Mouse (Mus musculus) layer of hippocampus, postnatal 36 days (tissue): ENCODE results near the gene Chtop. TPM values are rescaled to one million over a fixed set of nuclear protein-coding genes. Genes with fewer than 3 reads are reported as not detected.

Experiments
- DNase-seq, 2 experiments: peaks; one replicate each; pipeline ENCODE4 v3.0.0; 2022
- total RNA-seq, 2 experiments: library from RNA; stranded (reverse); gene quantifications; 2 replicates each; pipeline ENCODE4 v1.2.3; 2021

Gene Chtop
- total RNA-seq, result 100 to 1,000 TPM; 145 to 152 TPM

DNA sequence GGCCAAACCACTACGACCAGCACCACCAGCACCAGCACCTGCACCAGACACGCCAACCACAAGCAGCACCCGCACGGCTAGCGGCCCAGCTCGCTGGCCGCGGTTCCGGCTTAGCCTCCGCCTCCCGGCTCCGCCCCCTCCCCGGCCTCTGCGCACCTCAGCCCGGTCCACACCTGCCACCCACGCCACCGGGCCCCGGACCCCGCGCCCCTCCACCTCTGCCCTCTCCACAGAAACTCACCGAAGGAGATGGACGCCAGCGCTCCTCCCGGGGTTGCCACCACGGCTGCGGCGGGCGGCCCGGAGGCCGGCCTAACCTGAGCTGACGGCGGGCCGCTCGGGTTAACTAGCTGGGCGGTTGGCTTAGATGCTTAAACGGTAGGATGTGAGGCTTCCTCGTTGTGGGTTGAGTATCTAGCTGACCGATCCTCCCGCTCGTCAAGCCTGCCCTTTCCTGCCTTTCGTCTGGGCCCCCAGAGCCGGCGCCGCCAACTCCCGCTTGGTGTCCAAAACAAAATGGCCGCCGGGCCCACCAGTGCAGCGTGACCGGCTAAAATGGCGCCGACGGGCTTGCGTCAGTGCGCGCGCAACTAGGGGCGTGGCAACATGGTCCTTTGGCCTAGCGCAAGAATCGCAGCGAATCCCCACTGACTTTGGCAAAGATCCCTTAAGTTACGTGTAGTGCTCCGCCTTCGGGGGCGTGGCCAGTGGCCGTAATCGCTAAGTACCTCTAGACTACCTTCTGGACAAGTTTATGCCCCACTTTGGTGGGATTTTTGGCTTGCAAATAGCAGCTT is at the start of gene Chtop:
Gene Chtop, minus strand, starts transcription at position 549 of the 797 bp plus-strand sequence.
- DNase-seq, result peak; percentile 98 to 99

DNA sequence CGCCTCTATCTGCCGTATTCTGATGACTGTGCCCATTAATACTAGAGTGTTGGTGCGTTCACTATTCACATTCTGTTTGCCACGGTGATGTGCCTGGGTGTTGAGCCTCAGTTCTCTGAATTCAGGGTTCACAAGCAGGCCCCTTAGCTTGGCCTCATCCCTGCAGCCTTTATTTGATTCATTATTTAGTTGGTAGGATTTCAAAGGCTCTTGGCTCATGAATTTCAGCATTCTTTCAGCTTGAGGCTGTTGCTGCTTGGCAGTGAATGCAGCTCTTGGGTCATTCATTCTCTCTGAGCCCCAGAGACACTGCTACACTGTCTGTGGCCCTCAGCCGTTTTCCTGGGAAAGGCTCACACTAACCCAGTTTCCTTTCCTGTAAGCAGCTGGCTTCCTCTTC is 46.7 kb upstream of the Chtop start:
- DNase-seq, result peak in 1 of 2 experiments; percentile 37

DNA sequence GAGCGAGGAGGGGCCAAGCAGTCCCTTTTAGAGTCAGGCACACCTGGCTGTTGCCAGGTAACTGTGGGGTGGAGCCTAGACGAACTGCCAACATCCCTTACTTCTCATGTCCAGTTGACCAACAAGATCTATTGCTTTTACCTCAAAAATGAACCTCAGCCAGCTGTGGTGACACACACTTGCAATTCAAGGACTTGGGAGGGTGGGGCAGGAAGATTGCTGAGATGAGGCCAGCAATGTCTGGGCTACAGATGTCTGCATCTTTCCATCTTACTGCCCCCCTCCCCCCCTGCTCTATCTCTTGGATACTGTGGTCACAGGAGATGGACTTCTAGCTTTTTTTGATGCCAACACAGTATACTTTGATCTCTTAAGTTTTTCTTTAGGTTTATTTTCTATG is 42.9 kb upstream of the Chtop start:
- DNase-seq, result no peak

DNA sequence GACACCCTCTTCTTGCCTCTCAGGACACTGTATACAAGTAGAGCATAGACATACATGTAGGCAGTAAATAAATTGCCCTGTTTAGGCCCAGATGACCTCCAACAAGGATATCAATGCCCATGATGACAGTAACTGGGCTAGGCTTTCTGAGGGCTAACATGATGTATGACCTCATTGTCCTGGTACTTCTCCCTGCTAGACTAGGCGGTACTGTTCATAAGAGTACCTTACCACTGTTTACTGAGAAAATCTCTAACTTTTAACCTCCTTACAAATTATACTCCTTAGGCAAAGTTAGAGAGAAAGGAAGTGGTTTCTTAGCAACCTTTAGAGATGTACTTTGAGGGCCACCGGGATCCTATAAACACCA is 41.1 kb upstream of the Chtop start:
- DNase-seq, result no peak

DNA sequence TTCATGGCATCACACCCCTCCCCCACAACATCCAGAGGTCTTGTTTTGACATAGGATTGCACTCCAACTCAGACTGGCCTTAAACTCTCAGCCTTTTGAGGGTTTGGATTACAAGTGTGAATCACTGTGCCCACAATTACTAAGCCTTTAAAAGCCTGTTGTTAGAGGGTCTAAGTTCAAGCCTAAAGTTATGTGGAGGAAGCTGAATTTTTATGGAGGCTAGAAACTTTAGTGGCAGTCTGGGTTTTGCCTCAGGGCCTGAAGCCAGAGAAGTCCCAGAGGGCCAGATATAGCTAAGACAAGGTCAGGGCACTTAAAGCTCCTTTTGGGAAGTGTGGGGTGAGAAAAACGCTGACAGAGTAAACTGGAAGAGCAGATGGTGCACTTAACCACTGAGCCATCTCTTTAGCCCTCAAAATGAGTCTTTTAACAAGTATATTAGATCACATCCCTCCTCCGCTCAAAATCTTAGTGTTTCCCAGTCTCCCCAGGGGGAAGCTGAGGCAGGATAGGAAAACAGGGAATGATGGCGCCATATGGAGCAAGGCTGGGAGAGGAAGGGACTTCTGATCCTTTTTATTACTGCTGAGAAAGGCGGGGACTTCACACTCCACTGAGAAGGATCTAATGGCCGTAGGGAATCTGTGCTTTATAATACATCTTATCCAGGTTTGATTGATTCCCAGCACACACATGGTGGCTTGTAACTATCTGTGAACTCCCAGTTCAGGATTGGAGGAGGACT is 40.5 kb upstream of the Chtop start:
- no peak for DNase-seq

DNA sequence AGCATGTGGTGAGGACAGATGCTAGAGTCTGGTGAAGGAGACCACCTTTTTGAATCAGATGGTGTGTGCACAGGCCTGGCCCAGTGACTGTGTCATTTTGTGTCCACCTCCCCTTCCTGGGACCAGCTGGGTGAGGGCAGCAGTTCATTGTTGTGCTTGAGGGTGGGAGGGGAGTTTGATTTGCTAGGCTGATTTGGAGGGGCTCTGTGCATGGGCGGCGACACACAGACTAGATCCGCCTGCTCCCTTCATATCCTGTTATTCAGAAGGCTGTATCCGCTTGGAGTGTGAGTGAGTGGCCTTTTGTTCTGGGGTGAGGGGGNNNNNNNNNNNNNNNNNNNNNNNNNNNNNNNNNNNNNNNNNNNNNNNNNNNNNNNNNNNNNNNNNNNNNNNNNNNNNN is 31.6 kb upstream of the Chtop start:
- DNase-seq, result peak; percentile 23 to 40

DNA sequence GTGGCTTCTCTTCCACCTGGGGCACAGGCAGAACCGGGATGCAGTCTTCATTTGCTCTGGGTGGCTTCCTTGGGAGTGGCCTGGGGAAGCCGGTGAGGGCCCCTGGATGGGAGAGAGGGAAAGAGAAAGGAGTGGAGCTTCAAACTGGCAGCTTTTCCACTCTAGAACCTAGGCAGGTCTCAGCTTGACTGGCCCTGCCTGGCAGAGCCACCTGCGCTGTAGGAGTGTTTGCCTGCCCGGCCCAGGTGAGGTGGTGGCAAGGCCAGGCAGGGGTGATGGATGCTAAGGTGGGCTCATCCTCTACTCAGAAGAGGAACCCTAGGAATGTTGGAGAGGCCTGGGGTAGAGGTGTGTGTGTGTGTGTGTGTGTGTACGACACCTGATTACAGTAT is 28.6 kb upstream of the Chtop start:
- DNase-seq, result no peak

DNA sequence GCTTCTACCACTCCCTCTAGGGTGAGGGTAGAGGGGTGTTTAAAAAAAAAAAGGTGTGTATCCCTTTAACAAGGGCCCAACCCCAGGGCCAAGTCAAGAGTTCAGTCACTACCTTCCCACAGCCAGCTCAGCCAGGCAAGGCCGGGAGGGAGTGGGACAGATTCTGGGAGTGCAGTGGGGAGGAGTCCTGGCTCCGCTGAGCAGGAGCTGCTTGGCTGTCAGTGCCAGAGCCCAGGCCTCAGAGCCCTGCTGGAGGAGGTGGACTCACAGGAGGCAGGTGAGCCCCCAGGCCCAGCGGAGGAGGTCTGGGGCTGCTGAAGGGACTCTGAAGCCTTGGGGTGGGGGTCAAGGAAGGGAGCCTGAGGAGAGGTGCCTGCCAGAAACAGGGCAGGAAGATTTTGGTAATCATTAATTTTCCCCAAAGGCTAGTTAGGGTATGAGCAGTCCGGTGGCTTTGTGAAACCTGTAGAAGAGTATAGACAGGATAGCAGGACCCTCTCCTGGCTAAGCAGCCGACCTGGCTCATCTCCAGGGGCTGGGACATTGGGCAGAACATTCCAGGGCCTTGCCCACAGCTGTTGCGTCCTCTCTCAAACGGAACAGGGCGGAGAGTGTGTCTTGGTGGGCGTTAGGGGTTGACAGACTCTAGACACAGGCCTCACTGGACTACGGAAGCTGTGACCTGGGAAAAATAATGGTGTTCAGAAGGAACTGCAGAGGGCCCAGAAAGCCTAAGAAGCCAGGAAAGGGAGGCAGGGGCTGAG is 28.0 kb upstream of the Chtop start, which contains the start of gene S100a16:
Gene S100a16, plus strand, starts transcription at position 114 of the 764 bp plus-strand sequence.
- peak in 1 of 2 experiments; percentile 57 for DNase-seq

DNA sequence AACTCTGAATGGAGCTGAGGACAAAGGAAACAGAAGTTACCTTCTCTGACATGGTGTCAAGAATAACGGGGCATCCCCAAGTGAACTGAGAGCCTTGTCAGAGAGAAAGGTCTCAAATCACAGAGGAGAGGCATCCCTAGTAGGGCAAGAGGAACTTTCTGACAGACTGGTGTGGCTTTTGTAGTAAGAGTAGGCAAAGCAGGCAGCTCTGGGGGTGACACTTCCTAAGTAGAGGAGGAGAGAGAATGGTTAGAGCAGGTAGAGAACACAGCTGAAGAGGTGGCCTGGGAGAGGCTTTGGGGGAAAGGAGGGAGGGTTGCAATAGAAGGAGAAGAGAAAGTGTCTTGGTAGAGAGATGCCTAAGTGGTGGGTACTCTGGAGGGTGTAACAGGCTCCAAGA is 26.1 kb upstream of the Chtop start:
- no peak for DNase-seq

DNA sequence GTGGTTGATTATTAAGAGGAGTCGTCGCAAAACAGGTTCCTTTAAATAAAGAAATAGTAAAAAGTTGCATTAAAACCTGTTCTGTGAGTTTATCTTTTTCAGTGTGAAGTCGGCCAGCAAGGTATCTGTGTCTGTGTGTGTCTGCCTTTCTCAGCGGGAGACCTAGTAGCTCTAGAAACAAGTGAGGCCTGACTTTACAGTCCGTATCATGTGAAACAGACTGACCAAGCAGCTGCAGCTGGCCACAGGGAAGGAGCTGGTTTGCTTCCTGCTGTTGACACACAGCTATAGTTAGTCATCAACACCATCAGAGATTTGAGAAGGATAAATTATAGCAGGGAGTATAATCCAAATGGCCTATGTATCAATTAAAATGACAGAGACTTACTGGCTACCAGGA is 22.4 kb upstream of the Chtop start:
- no peak for DNase-seq

DNA sequence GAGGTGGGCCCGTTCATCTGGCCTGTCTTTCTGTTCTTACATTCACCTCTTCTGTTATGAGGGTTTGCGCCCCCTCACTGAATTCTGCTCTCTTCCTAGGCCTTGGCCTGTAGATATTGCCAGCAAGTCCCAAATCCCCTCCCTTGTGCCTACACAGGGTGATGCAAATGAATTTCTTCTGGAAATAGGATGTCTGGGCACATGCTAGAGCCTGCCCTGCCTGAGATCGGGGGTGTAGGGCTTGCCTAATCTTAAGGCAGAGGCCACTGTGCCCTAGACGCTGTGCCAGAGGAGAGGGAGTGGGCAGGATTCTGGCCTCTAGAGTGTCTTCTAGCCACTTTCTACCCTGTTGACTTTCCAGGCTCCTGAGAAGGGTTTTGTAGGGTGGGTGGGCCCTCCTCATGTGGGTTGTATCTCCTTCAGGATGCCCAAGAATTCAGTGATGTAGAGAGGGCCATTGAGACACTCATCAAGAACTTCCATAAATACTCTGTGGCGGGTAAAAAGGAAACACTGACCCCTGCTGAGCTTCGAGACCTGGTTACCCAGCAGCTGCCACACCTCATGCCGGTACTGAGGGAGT is 18.1 kb upstream of the Chtop start:
- DNase-seq, result no peak

DNA sequence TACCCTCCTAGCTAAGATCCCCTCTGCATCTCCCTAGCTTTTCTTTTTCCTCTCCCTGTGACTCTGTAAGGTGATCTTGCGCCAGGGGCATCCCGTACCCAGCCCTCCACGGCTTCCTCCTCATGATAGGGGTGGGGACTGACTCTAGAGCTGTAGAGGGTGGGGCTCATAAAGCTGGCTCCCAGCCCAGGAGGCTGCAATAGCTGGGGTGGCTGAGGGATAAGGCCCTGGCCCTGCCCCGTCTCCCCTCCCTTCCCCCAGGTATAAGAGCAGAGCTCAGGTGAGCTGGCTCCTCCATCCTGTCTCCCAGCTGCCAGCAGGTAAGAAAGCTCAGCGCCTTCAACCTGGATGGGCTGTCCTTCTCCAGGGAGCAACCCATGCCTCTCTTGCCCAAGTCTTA is 17.3 kb upstream of the Chtop start, which contains the start of gene S100a14:
Gene S100a14, plus strand, starts transcription at position 277 of the 400 bp plus-strand sequence.
- DNase-seq, result no peak

DNA sequence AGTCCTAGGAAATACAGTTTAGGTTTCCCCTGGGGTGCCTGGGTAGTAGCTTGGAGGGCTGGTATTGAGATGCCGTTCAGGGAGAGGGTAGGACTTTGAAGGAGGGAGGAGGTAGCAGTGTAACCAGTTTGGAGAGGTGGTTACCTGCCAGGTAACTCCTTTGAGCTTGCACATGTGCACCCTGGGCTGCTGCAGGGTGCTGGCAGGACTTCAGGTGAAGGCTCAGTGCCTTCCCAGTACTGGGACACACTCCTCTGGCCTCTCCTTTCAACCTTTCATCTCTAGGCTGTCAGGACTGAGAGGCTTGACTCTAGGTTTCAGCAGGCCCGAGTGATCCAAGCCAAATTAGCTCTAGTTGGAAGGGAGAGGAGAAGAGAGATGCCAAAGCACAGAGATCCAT is 16.8 kb upstream of the Chtop start:
- no peak for DNase-seq

DNA sequence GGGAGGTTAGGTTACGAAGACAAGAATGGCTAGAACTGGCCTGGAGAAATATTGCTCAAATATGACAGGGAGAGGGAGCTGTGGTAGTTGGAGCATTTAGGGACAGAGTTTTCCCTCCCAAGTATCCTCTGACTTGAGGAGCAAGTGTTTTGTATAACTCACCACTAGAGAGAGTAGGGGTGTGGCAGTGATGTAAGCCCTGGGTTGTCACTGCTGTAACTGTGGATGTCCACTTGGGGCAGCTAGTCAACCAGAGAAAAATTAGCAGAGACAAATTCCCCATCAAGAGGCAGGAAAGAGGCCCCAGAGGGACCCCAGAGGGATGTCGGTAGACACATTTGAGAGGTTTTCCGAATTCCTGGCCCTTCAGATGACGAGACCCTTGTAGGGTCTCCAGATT is 16.1 kb upstream of the Chtop start:
- no peak for DNase-seq

DNA sequence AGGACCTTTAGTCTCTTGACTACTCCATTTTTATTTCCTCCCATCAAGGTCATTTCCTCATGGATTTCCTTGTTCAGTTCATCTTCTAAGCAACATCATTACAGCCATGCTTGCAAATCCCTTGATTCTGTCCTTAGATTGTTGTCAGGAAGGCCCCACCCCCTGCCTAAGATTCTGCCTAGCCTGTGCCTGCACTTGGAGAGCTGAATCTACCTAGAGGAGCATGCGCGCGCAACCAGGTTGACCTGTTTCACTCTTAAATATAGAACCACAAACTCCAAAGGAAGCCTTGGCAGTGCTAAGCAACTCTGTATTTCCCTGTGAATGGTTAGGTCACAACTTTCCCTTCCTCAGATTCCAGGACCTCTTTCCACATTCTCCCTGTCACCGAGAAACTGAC is 8.4 kb upstream of the Chtop start:
- no peak for DNase-seq

DNA sequence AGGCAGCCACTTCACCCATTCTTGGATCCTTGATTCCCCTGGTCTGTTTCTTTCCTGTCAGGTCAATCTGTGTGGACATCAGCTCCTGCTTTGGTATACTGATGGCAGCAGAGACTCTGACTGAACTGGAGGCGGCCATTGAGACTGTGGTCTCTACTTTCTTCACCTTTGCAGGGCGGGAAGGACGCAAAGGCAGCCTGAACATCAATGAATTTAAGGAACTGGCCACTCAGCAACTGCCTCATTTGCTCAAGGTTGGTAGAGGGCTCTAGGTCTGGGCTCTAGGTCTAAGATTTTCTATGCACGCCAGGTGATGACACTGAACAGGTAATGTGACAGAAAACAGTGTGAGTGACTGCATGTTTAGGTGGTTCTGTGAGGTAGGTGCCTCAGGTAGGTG is 6.5 kb upstream of the Chtop start:
- DNase-seq, result no peak

DNA sequence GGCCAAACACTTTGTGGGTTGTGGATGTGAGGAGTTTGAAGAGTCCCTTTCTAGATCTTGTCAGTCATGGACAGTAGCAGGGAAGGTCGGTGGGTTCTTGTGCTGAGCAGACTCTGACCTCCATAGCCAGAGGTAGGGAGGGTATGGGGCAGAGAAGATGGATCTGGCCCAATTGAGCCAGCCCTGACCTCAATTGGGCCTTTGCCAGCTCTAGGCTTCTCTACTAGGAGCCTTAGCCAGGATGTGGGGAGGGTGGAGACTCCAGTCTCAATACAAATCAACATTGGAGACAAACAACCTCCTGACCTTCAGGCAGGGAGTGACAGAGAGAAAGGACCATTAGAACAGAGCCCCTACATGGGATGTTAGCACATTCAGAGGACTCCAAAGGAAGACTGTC is 5.9 kb upstream of the Chtop start:
- no peak for DNase-seq

DNA sequence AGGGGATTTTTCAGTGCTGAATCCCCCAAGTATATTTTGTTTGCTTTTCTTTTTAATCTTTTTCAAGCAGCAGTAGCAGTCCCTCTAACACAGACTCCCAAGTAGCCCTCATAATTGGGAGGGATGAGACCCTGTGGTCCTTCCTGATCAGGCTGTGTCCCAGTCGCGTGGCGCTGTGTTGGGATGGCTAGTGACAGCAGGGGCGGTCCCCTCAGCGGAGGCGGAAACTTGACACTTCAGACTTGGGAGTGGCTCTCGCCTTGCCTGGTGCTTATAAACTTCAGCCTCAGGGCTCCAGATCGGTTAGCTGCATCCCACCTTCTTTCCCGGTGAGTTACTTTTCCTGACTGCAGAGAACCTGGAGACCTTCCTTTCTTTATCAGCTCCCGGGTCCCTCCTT is 5.4 kb upstream of the Chtop start:
- DNase-seq, result no peak

DNA sequence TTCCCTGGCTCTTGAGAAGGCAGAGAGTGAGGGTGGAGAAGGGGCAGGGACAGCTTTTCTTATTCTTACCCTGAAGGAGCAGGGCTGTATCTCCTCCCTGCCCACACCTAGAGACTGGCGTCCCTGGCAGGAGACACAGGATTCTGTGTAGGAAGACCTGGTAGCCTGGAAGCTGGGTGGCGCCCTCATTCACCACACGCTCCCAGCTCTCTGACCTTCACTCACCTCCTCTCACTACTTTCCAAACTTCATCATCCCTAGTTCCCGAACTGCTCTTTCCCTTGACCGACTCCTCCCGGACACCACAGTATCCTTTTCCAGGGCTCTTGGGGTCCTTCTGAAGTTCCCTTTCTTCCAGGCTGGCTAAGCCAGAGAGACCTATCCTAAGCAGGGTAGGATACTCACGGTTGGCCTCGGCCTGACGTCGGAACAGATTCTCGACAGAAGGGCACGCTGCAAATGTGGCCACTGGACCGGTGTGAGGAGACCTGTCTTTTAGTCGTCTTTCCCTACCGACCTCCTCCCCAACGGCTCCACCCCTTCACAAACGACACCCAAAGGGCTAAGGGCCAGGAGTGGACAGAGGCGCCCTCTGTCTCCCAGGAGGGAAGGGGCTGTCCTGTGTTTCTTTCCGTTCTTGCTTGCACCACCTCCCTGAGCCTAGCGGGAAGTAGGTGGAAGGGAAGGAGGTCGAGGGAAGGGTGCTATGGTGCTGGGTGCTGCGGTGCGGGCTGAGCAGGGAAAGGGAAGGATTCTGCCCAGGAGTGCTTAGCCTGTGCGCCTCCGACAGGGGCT is 4.7 kb upstream of the Chtop start, which contains the start of the genes S100a1 and S100a13:
Gene S100a1, minus strand, starts transcription at position 597 of the 795 bp plus-strand sequence.
Gene S100a13, plus strand, starts transcription at position 640 of the 795 bp plus-strand sequence.
- DNase-seq, result peak; percentile 40 to 44

DNA sequence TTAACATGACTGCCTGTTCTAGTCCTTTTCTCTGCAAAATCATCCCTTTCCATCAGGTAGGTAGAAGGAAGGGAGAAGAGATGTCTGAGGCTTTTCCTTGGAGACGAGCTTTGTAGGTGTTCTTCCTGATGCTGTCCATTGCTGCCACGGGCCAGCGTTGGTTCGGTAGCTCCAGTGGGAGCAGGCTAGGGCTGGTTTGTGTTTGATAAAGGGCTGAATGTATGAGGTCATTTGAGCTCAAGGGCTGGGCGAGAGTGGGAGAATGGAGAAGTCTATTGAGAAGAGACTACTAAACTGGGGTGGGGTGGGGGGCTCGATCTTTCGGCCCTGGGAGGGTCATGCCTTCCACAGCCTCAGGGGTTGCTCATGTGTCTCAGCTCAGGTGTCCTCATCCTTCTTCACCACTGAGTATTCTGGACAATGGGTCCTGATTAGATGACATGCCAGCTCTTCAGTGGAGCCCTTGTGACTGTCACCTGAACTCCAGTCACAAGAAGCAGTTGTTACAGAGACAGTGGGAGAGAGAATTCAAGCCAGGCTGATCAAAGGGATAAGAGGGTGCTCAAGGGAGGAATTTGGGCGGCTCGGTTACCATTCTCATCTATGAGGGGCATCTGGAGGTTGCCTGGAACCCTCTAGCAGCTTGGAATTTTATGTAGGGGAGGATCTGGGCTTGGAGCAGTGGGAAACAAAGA is 3.8 kb upstream of the Chtop start:
- DNase-seq, result no peak

DNA sequence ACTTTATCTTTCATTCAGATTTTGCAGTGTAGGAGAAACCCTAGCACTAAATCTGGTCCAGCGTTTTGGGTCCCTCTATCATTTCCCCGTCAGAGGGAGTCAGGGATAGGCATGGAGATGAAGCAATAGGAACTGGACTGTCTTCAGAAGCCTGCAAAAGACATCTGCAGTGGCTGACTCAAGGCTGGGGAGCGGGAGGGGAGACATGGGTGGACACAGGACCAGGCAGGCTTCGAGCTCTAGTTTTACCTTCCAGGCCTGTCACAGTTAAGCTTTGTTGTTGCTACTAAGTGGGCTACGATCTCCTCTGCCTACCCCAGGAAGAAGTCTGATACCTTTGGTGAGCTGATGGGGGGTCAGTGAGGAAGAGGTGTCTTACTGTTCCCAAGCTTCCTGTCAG is 3.0 kb upstream of the Chtop start:
- DNase-seq, result no peak
